9 mouse cellular contexts compared by ENCODE assay signal in the genomic region with DNA sequence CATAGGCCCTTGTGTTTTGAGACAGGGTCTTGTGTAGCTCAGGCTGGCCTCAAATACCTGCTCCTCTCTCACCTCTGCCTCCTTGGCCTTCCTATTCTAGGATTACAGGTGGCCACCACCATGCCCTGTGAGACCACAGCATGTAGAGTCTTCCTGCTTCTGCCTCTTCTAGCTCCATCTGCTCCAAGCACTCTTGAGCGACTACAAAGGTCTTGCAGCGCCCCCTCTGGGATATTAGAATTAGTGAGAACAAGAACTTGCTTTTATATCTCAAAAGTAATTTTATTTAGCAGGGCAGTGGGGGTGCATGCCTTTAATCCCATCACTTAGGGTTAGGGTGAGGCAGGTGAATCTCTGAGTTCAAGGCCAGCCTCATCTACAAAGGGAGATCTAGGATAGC.
DNase-seq lines count a peak whose midpoint lies in the region; ATAC-seq and TF ChIP-seq lines count a peak whose summit lies in the region.
"Had no signal": no experiment of that assay in that cellular context is flagged by ENCODE, and none has a peak within 500 bp of the region (broad histone marks: within the 10 kb centered on the region; RNA-seq: fewer than 3 reads in every experiment).

No protein-coding gene starts in this region.

- no peaks in the 10 kb centered on the region for H3K4me1 ChIP-seq in kidney, embryonic 14.5 days (ENCODE audit: control insufficient read depth, insufficient read depth, low read length)
- peaks cover 2 to 6% of the 10 kb centered on the region in 2 experiments; a peak in 1 of 4 replicates for H3K4me1 ChIP-seq in MEL (ENCODE audit: control insufficient read depth in 1 of 2, insufficient read depth in 2 of 2, low read length in 2 of 2)
- H3K4me1 ChIP-seq in embryonic facial prominence, embryonic 14.5 days (ENCODE audit: control insufficient read depth, insufficient read depth, low read length) = peaks cover 4% of the 10 kb centered on the region; the same call in 1 of the 2 replicates

- no peaks in the 10 kb centered on the region for H3K36me3 ChIP-seq in kidney, embryonic 14.5 days (ENCODE audit: control insufficient read depth, insufficient read depth, low read length)
- no peaks in the 10 kb centered on the region; a peak in 1 of 4 replicates for H3K36me3 ChIP-seq in MEL (ENCODE audit: control insufficient read depth in 1 of 2, insufficient read depth in 2 of 2, low read length in 2 of 2)
- H3K36me3 ChIP-seq in embryonic facial prominence, embryonic 14.5 days (ENCODE audit: control insufficient read depth, insufficient read depth, low read length) = no peaks in the 10 kb centered on the region
- H3K36me3 ChIP-seq in splenic B cell, adult 2 months (ENCODE audit: control insufficient read depth, insufficient read depth, low read length, poor library complexity, severe bottlenecking) = no peaks in the 10 kb centered on the region
- H3K36me3 ChIP-seq: limb, embryonic 12.5 days had no signal

- peak; percentile 92 for TF ChIP-seq RAD21 in MEL (IDR thresholded peaks at IDR 0.05; ENCODE audit: low read depth, low read length)

- no peak overlapping the region for H3K9ac ChIP-seq in kidney, embryonic 14.5 days (ENCODE audit: low read depth, low read length)
- peak overlapping the region; percentile 46; the same call in 1 of the 2 replicates for H3K9ac ChIP-seq in MEL (ENCODE audit: control insufficient read depth, low read depth, low read length, poor library complexity, severe bottlenecking)
- no peak overlapping the region for H3K9ac ChIP-seq in embryonic facial prominence, embryonic 14.5 days (ENCODE audit: low read depth, low read length)
- H3K9ac ChIP-seq: limb, embryonic 12.5 days had no signal

- H3K79me2 ChIP-seq in MEL (ENCODE audit: control insufficient read depth, insufficient read depth, low read length, poor library complexity) = no peaks in the 10 kb centered on the region

- H3K27me3 ChIP-seq in kidney, embryonic 14.5 days (ENCODE audit: control insufficient read depth, insufficient read depth, low read length) = no peaks in the 10 kb centered on the region
- no peaks in the 10 kb centered on the region for H3K27me3 ChIP-seq in MEL (ENCODE audit: control insufficient read depth in 1 of 2, insufficient read depth in 2 of 2, low read length in 2 of 2)
- no peaks in the 10 kb centered on the region for H3K27me3 ChIP-seq in embryonic facial prominence, embryonic 14.5 days (replicated peaks; ENCODE audit: control insufficient read depth, insufficient read depth, low read length)
- H3K27me3 ChIP-seq in splenic B cell, adult 2 months (ENCODE audit: control insufficient read depth, insufficient read depth, low read length, poor library complexity, severe bottlenecking) = no peaks in the 10 kb centered on the region

- peak; percentile 62 for DNase-seq in kidney, postnatal 10 days
- peak; percentile 85 for DNase-seq in CD4-positive, CD25-positive, alpha-beta regulatory T cell, adult 2 months (ENCODE audit: low read depth, low spot score)
- peak; percentile 92 for DNase-seq in MEL (ENCODE audit: low read depth, low spot score)
- DNase-seq in embryonic facial prominence, embryonic 14.5 days (ENCODE audit: low spot score) = peak; percentile 73
- DNase-seq in splenic B cell, adult 2 months (ENCODE audit: low read depth, low spot score) = peak; percentile 81
- no peak for DNase-seq in layer of hippocampus, adult 8-10 months (ENCODE audit: low spot score in 2 of 2)

- peak; percentile 60 to 90 (median 65) for TF ChIP-seq CTCF in MEL (IDR thresholded peaks at IDR 0.05 in 2 of 3, conservative IDR thresholded peaks at IDR 0.05 in 1 of 3; ENCODE audit: control insufficient read depth in 1 of 3, insufficient read depth in 1 of 3, low read depth in 2 of 3, low read length in 3 of 3, poor library complexity in 1 of 3, severe bottlenecking in 1 of 3)

- no peak overlapping the region for H3K4me2 ChIP-seq in kidney, embryonic 14.5 days (replicated peaks; ENCODE audit: low read depth, low read length)
- H3K4me2 ChIP-seq in embryonic facial prominence, embryonic 14.5 days (ENCODE audit: low read depth, low read length) = no peak overlapping the region
- H3K4me2 ChIP-seq: limb, embryonic 12.5 days had no signal

- H3K9me3 ChIP-seq in kidney, embryonic 14.5 days (ENCODE audit: control insufficient read depth, low read length) = no peaks in the 10 kb centered on the region
- no peaks in the 10 kb centered on the region for H3K9me3 ChIP-seq in MEL (replicated peaks; ENCODE audit: insufficient read depth, low read length)
- H3K9me3 ChIP-seq in embryonic facial prominence, embryonic 14.5 days (ENCODE audit: control insufficient read depth, low read length) = no peaks in the 10 kb centered on the region
- H3K9me3 ChIP-seq: limb, embryonic 12.5 days had no signal

- peak; percentile 99 for TF ChIP-seq POLR2A in MEL (IDR thresholded peaks at IDR 0.05; ENCODE audit: control insufficient read depth in 1 of 2, insufficient read depth in 1 of 2, low read depth in 1 of 2, low read length in 2 of 2, poor library complexity in 1 of 2)

- no peak overlapping the region for H3K27ac ChIP-seq in kidney, embryonic 14.5 days (ENCODE audit: low read depth, low read length)
- H3K27ac ChIP-seq in MEL (ENCODE audit: control insufficient read depth, low read depth, low read length) = 0 out of 2 replicates have a peak overlapping the region, but pooled peaks have one; percentile 23
- no peak overlapping the region for H3K27ac ChIP-seq in embryonic facial prominence, embryonic 14.5 days (replicated peaks; ENCODE audit: low read depth, low read length)
- H3K27ac ChIP-seq: limb, embryonic 12.5 days had no signal

- no peak overlapping the region for H3K4me3 ChIP-seq in kidney, embryonic 14.5 days (ENCODE audit: low read length)
- peak overlapping the region in 1 of 2 experiments; percentile 25; a peak in 1 of 4 replicates for H3K4me3 ChIP-seq in MEL (ENCODE audit: control insufficient read depth in 1 of 2, insufficient read depth in 1 of 2, low read depth in 2 of 2, low read length in 2 of 2)
- H3K4me3 ChIP-seq in embryonic facial prominence, embryonic 14.5 days (ENCODE audit: low read depth, low read length) = no peak overlapping the region
- H3K4me3 ChIP-seq: limb, embryonic 12.5 days had no signal

- TF ChIP-seq EP300 in MEL (IDR thresholded peaks at IDR 0.05; ENCODE audit: low read depth in 1 of 2, low read length in 2 of 2) = no peak

- 36% methylated on average over 2 of the region's 2 CpGs for WGBS in kidney, embryonic 14.5 days
- 27% methylated on average over 2 of the region's 2 CpGs for WGBS in embryonic facial prominence, embryonic 14.5 days

- no peak for ATAC-seq in kidney, embryonic 14.5 days (ENCODE audit: low FRiP score, low TSS enrichment)
- ATAC-seq in embryonic facial prominence, embryonic 14.5 days (ENCODE audit: low read depth) = no peak
- no peak for ATAC-seq in frontal cortex, adult (ENCODE audit: low TSS enrichment)

TF ChIP-seq in MEL, 35 proteins besides CTCF, POLR2A, EP300 and RAD21:
- TF ChIP-seq MXI1 (IDR thresholded peaks at IDR 0.05; ENCODE audit: low read depth, low read length) (no peak), TAL1 (IDR thresholded peaks at IDR 0.05; ENCODE audit: low read length) (no peak), HCFC1 (IDR thresholded peaks at IDR 0.05; ENCODE audit: low read depth, low read length) (peak; percentile 75), SMC3 (IDR thresholded peaks at IDR 0.05; ENCODE audit: low read depth, low read length) (peak; percentile 78), TBP (IDR thresholded peaks at IDR 0.05; ENCODE audit: low read depth, low read length) (peak; percentile 99), ZKSCAN1 (IDR thresholded peaks at IDR 0.05; ENCODE audit: low read depth, low read length) (no peak), ZC3H11A (IDR thresholded peaks at IDR 0.05; ENCODE audit: low read depth, low read length) (peak; percentile 79), MYB (IDR thresholded peaks at IDR 0.05; ENCODE audit: low read depth, low read length) (no peak), ETS1 (IDR thresholded peaks at IDR 0.05; ENCODE audit: low read depth, low read length) (peak; percentile 92), TCF12 (IDR thresholded peaks at IDR 0.05; ENCODE audit: low read depth, low read length) (peak; percentile 24; the same call in 1 of the 2 replicates), ZMIZ1 (IDR thresholded peaks at IDR 0.05; ENCODE audit: low read depth, low read length) (peak; percentile 100), E2F4 (IDR thresholded peaks at IDR 0.05; ENCODE audit: borderline replicate concordance, low read depth, low read length) (no peak), POLR2AphosphoS2 (IDR thresholded peaks at IDR 0.05; ENCODE audit: low read length) (peak; percentile 99), SIN3A (IDR thresholded peaks at IDR 0.05; ENCODE audit: low read length) (peak; percentile 56; the same call in 1 of the 2 replicates), NELFE (IDR thresholded peaks at IDR 0.05; ENCODE audit: low read depth, low read length) (peak; percentile 85), NRF1 (IDR thresholded peaks at IDR 0.05; ENCODE audit: insufficient read depth, low read depth, low read length, poor library complexity, severe bottlenecking) (no peak)

Comparison
In these comparisons a context has a peak if more than half of its experiments do, and no peak if none do; other contexts are left out.
1. DNase-seq: peak in kidney, postnatal 10 days (single experiment), CD4-positive, CD25-positive, alpha-beta regulatory T cell, adult 2 months (single experiment), MEL (single experiment), embryonic facial prominence, embryonic 14.5 days (single experiment) and splenic B cell, adult 2 months (single experiment); none in layer of hippocampus, adult 8-10 months (0 of 2).